Mouse (Mus musculus): Measurements from ENCODE around the gene Sys1.

The Sys1 gene

GRCm38 (mm10) chr2:164452000-164452676, 4.6 kb upstream of the Sys1 start:
- in situ Hi-C loops (cut with MboI), result no loop called here

- in situ Hi-C loops (cut with MboI), result no loop called here
These were observed 3.6 kb upstream of the Sys1 start for GRCm38 (mm10) chr2:164453047-164453757.

DNA sequence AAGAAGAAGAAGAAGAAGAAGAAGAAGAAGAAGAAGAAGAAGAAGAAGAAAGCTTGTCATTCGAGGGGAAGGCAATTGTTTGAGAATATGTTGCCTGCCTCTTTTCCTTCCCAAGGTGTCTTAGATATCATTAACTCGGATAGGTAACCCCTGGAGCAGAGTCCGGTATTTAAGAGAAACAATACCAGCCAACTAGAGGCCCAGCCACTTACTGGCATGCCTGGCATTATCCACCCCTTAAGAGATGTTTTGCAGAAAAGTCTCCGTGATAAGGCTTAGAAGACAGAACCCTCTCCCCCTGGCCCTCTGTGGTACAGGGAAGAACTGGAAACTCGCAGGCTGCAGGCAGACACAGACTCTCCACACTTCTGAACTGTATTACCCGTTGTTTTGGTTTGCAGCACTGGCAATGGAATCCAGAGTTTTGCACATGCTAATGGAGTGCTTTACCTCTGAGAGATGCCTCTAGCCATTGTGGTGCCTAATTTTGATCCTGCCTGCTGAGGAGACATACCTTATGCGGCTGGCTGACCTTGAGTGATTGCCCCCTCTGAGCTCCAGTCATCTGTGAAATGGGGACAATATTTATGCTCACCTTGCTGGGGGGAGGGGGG, 2.8 kb upstream of the Sys1 start:
- in situ Hi-C loops (cut with MboI), result no loop called here

- in situ Hi-C loops (cut with MboI), result loop anchor here (5.0 kb wide), 1 partner anchor 38 kb away; no protein-coding TSS in a partner anchor
These were observed 1.9 kb upstream of the Sys1 start for GRCm38 (mm10) chr2:164454846-164455245.

DNA sequence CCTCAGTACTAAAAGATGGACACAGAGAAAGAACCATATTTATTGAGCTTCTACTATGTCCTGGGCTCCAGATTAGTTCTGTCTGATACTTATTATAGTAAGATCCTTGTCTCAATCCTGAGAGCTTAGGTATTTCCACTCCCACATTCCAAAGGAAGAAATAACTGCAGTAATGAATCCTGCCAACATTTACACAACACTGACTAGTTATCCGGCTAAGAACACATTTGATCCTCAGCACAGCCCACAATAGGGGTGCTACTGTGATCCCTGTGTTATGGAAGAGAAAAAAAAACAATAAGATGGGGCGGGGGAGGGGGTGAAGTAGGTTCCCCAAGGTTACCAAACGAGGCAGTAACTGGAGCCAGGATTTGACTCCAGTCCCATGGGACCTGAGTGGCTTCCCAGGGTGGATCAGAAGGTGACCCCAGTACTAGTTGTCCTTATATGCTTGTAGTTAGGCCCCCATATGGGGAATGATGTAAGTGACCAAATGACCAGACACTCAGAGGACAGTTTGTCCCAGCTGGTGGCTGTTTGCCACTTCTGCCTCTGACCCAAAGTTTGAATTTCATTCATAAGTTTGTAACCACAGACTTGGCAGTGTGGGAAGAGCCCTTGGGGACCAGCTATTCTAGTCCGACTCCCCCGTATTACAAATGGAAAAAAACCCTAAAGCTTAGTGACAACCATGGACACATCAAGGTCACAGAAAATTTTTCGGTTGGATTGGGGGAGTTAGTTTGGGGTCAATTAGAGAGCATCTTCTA, 1.2 kb upstream of the Sys1 start:
- in situ Hi-C loops (cut with MboI), result loop anchor here (5.0 kb wide), 1 partner anchor 38 kb away; no protein-coding TSS in a partner anchor

GRCm38 (mm10) chr2:164456413-164456812, 351 bp upstream of the Sys1 start:
- in situ Hi-C loops (cut with MboI), result loop anchor here (5.0 kb wide), 1 partner anchor 39 kb away; no protein-coding TSS in a partner anchor

DNA sequence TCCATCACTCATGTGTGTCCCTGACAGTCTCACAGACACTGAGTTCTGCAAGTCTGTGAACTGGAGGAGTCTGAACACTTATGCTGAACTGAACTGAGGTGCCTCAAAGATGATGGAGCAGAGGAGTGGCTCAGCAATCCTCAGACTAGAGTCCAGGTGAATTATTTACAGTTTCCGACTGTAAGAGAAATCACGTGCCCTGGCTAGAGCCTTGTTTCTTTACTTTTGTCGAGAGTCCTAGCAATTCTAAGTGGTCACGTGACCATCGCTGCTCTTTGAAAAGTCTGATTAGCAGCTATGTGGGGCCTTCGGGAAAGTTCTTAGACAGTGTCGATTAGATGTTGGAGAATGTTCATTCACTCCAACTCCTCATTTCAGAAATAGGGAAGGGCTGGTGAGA, 1.2 kb downstream of the Sys1 start:
- in situ Hi-C loops (cut with MboI), result loop anchor here (5.0 kb wide), 1 partner anchor 41 kb away; no protein-coding TSS in a partner anchor

DNA sequence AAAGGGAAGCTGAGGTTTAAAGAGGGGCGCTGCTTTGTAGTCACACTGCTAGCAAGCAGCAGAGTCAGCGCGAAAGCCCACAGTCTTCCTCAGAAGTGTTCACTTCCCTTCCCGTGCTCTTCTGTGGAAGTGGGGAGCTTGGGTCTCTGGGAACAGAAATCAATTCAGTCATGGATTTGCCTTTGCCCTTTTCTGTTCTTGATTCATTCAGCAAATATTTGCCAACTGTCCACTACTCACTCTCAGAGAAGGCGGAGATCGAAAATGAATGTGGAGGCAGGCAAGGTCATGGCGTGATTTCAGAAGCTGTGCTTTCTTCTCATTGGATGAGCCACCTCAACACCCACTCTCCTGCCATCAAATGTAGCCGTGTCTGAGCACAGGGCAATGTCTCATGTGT, 1.8 kb downstream of the Sys1 start:
- in situ Hi-C loops (cut with MboI), result loop anchor here (5.0 kb wide), 1 partner anchor 41 kb away; no protein-coding TSS in a partner anchor

DNA sequence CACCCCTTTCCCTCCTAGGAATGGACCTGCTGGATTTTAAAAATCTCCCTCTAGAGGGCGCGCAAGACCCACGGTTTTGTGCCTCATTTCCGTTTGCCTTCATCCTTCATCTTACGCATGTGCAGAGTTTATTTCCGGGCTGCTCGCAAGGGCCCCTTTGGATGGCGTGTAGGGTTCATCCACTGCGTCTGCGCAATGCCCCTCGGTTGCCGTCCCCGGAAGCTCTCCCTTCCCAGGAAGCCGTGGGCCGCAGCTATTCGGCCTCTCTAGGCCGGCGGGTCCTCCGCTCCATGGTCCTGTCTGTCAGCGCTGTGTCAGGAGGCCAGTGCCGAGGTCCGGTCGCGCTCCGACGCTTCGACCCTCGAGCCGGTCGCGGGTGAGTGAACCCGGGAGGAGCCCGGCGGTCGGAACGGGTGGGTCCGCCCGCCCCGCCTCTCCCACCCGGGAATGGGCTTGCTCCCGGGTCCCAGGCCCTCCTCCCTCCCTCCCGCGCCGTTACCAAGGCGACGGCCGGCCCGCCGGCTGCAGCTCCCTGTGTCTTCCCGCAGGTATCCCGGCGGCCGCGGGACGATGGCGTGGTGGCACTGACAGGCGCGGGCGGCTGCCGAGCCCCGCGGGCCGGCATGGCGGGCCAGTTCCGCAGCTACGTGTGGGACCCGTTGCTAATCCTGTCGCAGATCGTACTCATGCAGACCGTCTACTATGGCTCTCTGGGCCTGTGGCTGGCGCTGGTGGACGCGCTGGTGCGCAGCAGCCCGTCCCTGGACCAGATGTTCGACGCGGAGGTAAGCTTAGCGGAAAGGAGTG, 4.2 kb downstream of the Sys1 start, which contains the start of gene Gm20458:
Gm20458 (plus strand) TSS at position 223 of the 807 bp plus-strand sequence.
- in situ Hi-C loops (cut with MboI), result loop anchor here (5.0 kb wide), 1 partner anchor 36 kb away; the partner anchor contains the start of gene Pigt

DNA sequence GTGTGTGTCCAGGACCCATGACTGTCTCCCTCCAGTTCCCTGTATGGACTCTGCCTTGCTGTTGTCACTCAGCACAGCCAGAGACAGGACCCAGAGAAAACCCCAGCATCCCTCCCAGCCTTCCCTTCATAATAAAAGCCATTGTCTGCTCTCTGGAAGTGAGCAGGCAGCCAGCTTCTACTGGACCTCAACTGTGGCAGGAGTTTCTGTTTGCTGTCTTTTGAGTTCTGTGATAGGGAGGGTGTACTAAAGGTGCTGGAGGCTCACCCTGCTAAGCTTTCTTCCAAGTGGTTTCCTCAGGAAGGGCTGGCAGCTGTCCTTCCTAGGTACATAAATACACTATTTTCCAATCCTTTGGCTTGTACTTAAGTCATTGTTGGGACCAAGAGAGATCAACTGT, 8.4 kb downstream of the Sys1 start:
- in situ Hi-C loops (cut with MboI), result no loop called here

- in situ Hi-C loops (cut with MboI), result no loop called here
These were observed 10.0 kb downstream of the Sys1 start for GRCm38 (mm10) chr2:164466787-164467186.

- in situ Hi-C loops (cut with MboI), result no loop called here
These were observed 13.5 kb downstream of the Sys1 start for GRCm38 (mm10) chr2:164470254-164470653.

- in situ Hi-C loops (cut with MboI), result no loop called here
These were observed 16.9 kb downstream of the Sys1 start, which contains the start of gene Trp53tg5 for GRCm38 (mm10) chr2:164473624-164474023. Gene Trp53tg5 (minus strand): TSS chr2:164473724.

GRCm38 (mm10) chr2:164485681-164486257, 29.0 kb downstream of the Sys1 start, which contains the start of gene Dbndd2:
Gene Dbndd2 (plus strand): TSS chr2:164486106.
- in situ Hi-C loops (cut with MboI), result no loop called here

DNA sequence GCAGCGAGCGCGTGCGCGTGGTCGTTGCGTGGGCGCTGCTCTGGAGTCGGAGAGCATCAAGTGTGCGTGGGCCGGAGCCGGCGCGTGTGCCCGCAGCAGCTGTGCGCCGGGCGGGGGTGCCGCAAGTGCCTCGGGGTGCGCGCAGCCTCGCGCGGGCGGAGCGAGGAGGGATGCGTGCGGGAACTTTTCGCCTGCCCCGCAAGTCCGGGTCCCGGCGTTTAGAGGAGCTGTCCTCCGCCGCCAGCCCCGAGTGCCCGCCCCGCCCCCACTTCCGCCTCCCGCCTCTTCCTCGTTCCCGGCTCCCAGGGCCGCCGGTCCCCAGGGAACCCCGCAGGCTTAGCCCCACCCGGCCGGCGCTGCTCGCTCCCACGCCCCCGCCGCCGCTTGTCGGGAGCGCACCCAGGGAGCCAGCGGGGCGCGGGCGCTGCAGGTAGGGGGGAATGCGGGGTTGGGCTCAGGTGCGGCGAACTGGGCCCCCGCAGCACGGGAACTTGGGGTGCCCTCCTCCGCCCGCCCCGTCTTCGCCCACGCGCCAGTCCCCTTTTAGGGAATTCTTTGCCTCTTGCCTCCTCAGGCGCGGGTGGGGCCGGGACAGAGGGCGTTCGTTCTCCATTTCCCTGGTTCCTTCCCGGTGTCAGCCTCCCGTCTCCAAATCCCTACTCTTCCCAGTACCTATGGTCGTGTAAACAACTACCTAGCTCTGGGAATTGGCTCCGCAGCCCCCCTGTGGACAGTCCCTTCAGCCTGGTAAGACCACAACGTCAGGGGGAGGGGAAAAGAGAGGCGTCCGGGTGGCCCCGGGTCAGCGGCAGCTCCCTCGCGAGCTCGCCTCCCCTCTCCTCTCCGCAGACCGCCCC, 29.7 kb downstream of the Sys1 start:
- in situ Hi-C loops (cut with MboI), result no loop called here

- in situ Hi-C loops (cut with MboI), result no loop called here
These were observed 30.4 kb downstream of the Sys1 start for GRCm38 (mm10) chr2:164487115-164487527.

GRCm38 (mm10) chr2:164487812-164488211, 31.0 kb downstream of the Sys1 start:
- in situ Hi-C loops (cut with MboI), result no loop called here

- in situ Hi-C loops (cut with MboI), result no loop called here
These were observed 37.4 kb downstream of the Sys1 start for GRCm38 (mm10) chr2:164494126-164494525.

DNA sequence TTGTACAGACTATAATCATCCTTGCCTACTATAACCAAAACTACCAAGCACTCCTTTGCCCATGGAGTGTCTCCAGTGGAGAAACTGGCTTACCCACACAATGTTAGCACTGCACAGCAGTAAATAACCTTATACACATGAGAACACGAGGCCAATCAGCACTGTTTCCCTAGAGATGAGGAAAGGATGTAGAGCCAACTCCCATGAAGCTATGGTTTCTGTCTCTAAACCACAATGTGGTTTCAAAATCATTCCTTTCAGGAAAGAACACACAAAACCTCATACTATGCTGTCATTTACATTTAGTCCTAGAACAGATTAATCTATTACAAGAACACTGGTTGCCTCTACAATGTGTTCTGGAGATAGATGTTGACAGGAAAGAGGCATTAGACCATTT, 39.6 kb downstream of the Sys1 start:
- in situ Hi-C loops (cut with MboI), result loop anchor here (5.0 kb wide), 1 partner anchor 34 kb away; the partner anchor contains the start of gene Gm20458

All from mature B cell (primary cell).